8 mouse cellular contexts compared by ENCODE assay signal in the genomic region with DNA sequence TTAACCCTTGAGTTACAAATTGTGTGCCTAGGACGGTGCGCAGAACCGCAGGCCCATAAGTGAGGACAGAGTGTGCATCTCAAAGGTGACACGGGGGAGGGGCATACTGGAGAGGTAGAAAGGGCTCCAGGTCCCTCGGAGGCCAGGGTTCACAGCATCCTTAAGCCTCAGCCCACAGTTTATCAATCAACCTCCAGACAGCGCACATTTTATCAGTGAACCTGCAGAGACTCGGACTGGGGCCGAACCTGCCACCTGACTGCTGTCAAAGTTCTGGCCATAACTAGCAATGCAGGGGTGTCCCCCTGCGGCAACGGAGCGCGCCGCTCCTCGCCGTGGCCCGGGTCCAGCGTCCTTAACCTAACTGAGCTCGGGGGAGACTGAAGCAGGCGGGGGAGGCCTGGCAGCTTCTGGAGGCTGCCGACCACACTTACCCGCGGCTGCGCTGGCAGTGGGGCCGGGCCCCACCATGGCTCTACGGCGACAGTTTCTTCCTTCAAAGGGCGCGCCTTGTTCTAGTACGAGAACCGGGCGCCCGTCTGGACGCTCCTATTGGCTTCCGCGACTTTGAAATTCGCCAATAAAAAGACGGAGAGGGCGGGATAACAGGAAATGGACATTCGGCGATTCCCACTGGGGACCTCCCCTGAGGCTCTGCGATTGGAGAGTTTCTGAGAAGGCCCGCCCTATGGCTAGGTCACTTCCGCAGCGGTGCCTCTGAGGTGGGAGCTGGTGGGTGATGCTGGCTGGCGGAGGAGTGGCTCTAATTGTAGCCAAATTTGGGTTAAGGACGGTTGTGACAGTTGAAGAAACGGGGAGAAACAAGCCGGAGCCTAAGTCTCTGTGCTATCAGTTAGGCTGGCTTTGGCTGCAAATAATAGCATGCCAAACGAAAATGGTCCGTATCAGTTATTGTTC. TPM values are rescaled to one million over a fixed set of nuclear protein-coding genes. Genes with fewer than 3 reads are reported as not detected.
DNase-seq lines count a peak whose midpoint lies in the region; ATAC-seq and TF ChIP-seq lines count a peak whose summit lies in the region.

Gene Ckap2l (minus strand): TSS at position 542 of the 918 bp plus-strand sequence.

- no peaks in the 10 kb centered on the region for H3K27me3 ChIP-seq in forebrain, embryonic 10.5 days (ENCODE audit: poor library complexity, severe bottlenecking)
- no peaks in the 10 kb centered on the region for H3K27me3 ChIP-seq in heart, embryonic 15.5 days
- no peaks in the 10 kb centered on the region; the same call in 1 of the 2 replicates for H3K27me3 ChIP-seq in liver, embryonic 14.5 days (ENCODE audit: control insufficient read depth, insufficient read depth, low read length)
- H3K27me3 ChIP-seq in neural tube, embryonic 11.5 days (ENCODE audit: control insufficient read depth, insufficient read depth, low read length): no peaks in the 10 kb centered on the region
- H3K27me3 ChIP-seq in stomach, postnatal 0 days (ENCODE audit: control insufficient read depth, insufficient read depth, low read length): no peaks in the 10 kb centered on the region

- H3K36me3 ChIP-seq in forebrain, embryonic 10.5 days (replicated peaks): peaks cover 22% of the 10 kb centered on the region
- H3K36me3 ChIP-seq in heart, embryonic 15.5 days: no peaks in the 10 kb centered on the region
- H3K36me3 ChIP-seq in liver, embryonic 14.5 days (replicated peaks; ENCODE audit: control insufficient read depth, insufficient read depth, low read depth): peaks cover 17% of the 10 kb centered on the region
- no peaks in the 10 kb centered on the region for H3K36me3 ChIP-seq in neural tube, embryonic 11.5 days (ENCODE audit: control insufficient read depth, insufficient read depth, low read length)
- no peaks in the 10 kb centered on the region for H3K36me3 ChIP-seq in stomach, postnatal 0 days (ENCODE audit: control insufficient read depth, insufficient read depth, low read length)

- DNase-seq in CD8-positive naive resting alpha-beta T cell, adult 2 months (ENCODE audit: low read depth in 2 of 2, low spot score in 2 of 2): peak; percentile 97 to 98
- peak; percentile 98 for DNase-seq in c-Kit-positive CD71-negative TER-119-negative erythroid progenitor cells, embryonic 14.5 days (ENCODE audit: low read depth)
- peak; percentile 98 for DNase-seq in forebrain, embryonic 10.5 days (ENCODE audit: extremely low spot score, low spot score)
- peak; percentile 96 to 98 for DNase-seq in kidney, postnatal 25 days
- DNase-seq in liver, embryonic 14.5 days (ENCODE audit: low read depth in 3 of 3, low spot score in 3 of 3): peak; percentile 98
- DNase-seq in neural tube, embryonic 11.5 days (ENCODE audit: low spot score): peak; percentile 98
- peak; percentile 96 for DNase-seq in stomach, postnatal 0 days (ENCODE audit: low spot score)

- H3K9ac ChIP-seq in heart, embryonic 15.5 days: peak within 1 kb of the TSS; percentile 78
- peak within 1 kb of the TSS; percentile 95 for H3K9ac ChIP-seq in liver, embryonic 14.5 days (replicated peaks)
- peak within 1 kb of the TSS; percentile 77 for H3K9ac ChIP-seq in neural tube, embryonic 11.5 days (ENCODE audit: low read length)
- H3K9ac ChIP-seq in stomach, postnatal 0 days (ENCODE audit: low read length): peak within 1 kb of the TSS; percentile 66

- H3K4me1 ChIP-seq in forebrain, embryonic 10.5 days: peaks cover 26% of the 10 kb centered on the region
- peaks cover 21% of the 10 kb centered on the region for H3K4me1 ChIP-seq in heart, embryonic 15.5 days (replicated peaks)
- peaks cover 12 to 19% of the 10 kb centered on the region in 2 experiments for H3K4me1 ChIP-seq in liver, embryonic 14.5 days (replicated peaks; ENCODE audit: control insufficient read depth in 2 of 2, insufficient read depth in 2 of 2, low read length in 1 of 2)
- peaks cover 7% of the 10 kb centered on the region; the same call in 1 of the 2 replicates for H3K4me1 ChIP-seq in neural tube, embryonic 11.5 days (ENCODE audit: control insufficient read depth, insufficient read depth, low read length)
- H3K4me1 ChIP-seq in stomach, postnatal 0 days (replicated peaks; ENCODE audit: control insufficient read depth, insufficient read depth): peaks cover 3% of the 10 kb centered on the region; the same call in 1 of the 2 replicates

- H3K4me3 ChIP-seq in forebrain, embryonic 10.5 days: peak within 1 kb of the TSS; percentile 76
- H3K4me3 ChIP-seq in heart, embryonic 15.5 days: peak within 1 kb of the TSS; percentile 88
- H3K4me3 ChIP-seq in liver, embryonic 14.5 days (ENCODE audit: insufficient read depth in 1 of 2, low read depth in 2 of 2, low read length in 2 of 2): peak within 1 kb of the TSS; percentile 85 to 98
- H3K4me3 ChIP-seq in neural tube, embryonic 11.5 days (ENCODE audit: low read depth, low read length): peak within 1 kb of the TSS; percentile 60
- H3K4me3 ChIP-seq in stomach, postnatal 0 days (ENCODE audit: low read depth, low read length): peak within 1 kb of the TSS; percentile 69

- WGBS in forebrain, embryonic 10.5 days: under 1% methylated on average over 50 of the region's 50 CpGs
- under 1% methylated on average over 50 of the region's 50 CpGs for WGBS in heart, embryonic 15.5 days
- WGBS in liver, embryonic 14.5 days (ENCODE audit: insufficient replicate concordance): under 1% methylated on average over 50 of the region's 50 CpGs
- WGBS in neural tube, embryonic 11.5 days: under 1% methylated on average over 50 of the region's 50 CpGs
- WGBS in stomach, postnatal 0 days: under 1% methylated on average over 49 of the region's 50 CpGs

- peak within 1 kb of the TSS; percentile 82 for H3K4me2 ChIP-seq in heart, embryonic 15.5 days
- peak within 1 kb of the TSS; percentile 96 for H3K4me2 ChIP-seq in liver, embryonic 14.5 days (ENCODE audit: low read depth)
- H3K4me2 ChIP-seq in neural tube, embryonic 11.5 days (ENCODE audit: low read depth): peak within 1 kb of the TSS; percentile 84
- peak within 1 kb of the TSS; percentile 85 for H3K4me2 ChIP-seq in stomach, postnatal 0 days (replicated peaks; ENCODE audit: low read depth)

- H3K9me3 ChIP-seq in forebrain, embryonic 10.5 days: no peaks in the 10 kb centered on the region
- no peaks in the 10 kb centered on the region for H3K9me3 ChIP-seq in heart, embryonic 15.5 days (replicated peaks)
- no peaks in the 10 kb centered on the region for H3K9me3 ChIP-seq in liver, embryonic 14.5 days (ENCODE audit: control insufficient read depth, low read length)
- H3K9me3 ChIP-seq in neural tube, embryonic 11.5 days (ENCODE audit: control insufficient read depth, low read length): no peaks in the 10 kb centered on the region
- no peaks in the 10 kb centered on the region for H3K9me3 ChIP-seq in stomach, postnatal 0 days (ENCODE audit: control insufficient read depth, low read length)

- TF ChIP-seq CTCF in liver, embryonic 14.5 days (IDR thresholded peaks at IDR 0.05; ENCODE audit: low read depth): 0 out of 2 replicates have a peak, but pooled peaks have one; percentile 20
- TF ChIP-seq CTCF in stomach, postnatal 0 days (IDR thresholded peaks at IDR 0.05; ENCODE audit: low read depth): no peak

- ATAC-seq in heart, embryonic 15.5 days (replicated peaks; ENCODE audit: insufficient number of reproducible peaks, insufficient read depth, low FRiP score, low read depth): peak; percentile 100
- ATAC-seq in liver, embryonic 14.5 days (ENCODE audit: insufficient read depth): peak; percentile 97
- ATAC-seq in neural tube, embryonic 11.5 days (ENCODE audit: insufficient read depth, low FRiP score, low TSS enrichment): peak; percentile 100
- peak; percentile 100 for ATAC-seq in stomach, postnatal 0 days (ENCODE audit: low FRiP score, low TSS enrichment)

- peak; percentile 83 for TF ChIP-seq EP300 in liver, embryonic 14.5 days (IDR thresholded peaks at IDR 0.05; ENCODE audit: low read depth)
- TF ChIP-seq EP300 in stomach, postnatal 0 days (optimal IDR thresholded peaks at IDR 0.05): no peak

- peak within 1 kb of the TSS; percentile 94 for H3K27ac ChIP-seq in forebrain, embryonic 10.5 days
- H3K27ac ChIP-seq in heart, embryonic 15.5 days: peak within 1 kb of the TSS; percentile 95
- H3K27ac ChIP-seq in liver, embryonic 14.5 days: peak within 1 kb of the TSS; percentile 94
- H3K27ac ChIP-seq in neural tube, embryonic 11.5 days (ENCODE audit: low read depth, low read length): peak within 1 kb of the TSS; percentile 91
- peak within 1 kb of the TSS; percentile 90 for H3K27ac ChIP-seq in stomach, postnatal 0 days (replicated peaks)

RNA-seq across cellular contexts. Expression of gene Ckap2l, which starts in this region (rescaled TPM):
- polyA plus RNA-seq in forebrain, embryonic 10.5 days (2016; fragmentation: Nextera tagmentation; extraction: Ambion mirVana): 65.8 and 69.1 TPM in 2 replicates
- 36.5 and 39.5 TPM in 2 replicates for polyA plus RNA-seq in heart, embryonic 15.5 days (2015; fragmentation: Nextera tagmentation; extraction: Ambion mirVana)
- polyA plus RNA-seq in liver, embryonic 14.5 days (2012; rRNA removed): 7.0 and 11.0 TPM in 2 replicates
- polyA plus RNA-seq in liver, embryonic 14.5 days (2014; fragmentation: Nextera tagmentation; extraction: Ambion mirVana): 39.3 and 41.3 TPM in 2 replicates
- 74.6 and 78.9 TPM in 2 replicates for polyA plus RNA-seq in neural tube, embryonic 11.5 days (2014; fragmentation: Nextera tagmentation; extraction: Ambion mirVana)
- 9.0 and 9.8 TPM in 2 replicates for polyA plus RNA-seq in stomach, postnatal 0 days (2015; fragmentation: Nextera tagmentation; extraction: Ambion mirVana)

Comparison
In these comparisons a context has a peak if more than half of its experiments do, and no peak if none do; other contexts are left out.
1. Peak in every context shown above with its lines: DNase-seq, ATAC-seq, H3K4me3 ChIP-seq and H3K27ac ChIP-seq.